Mouse (Mus musculus) C2C12 (cell line): ENCODE results near the gene Ano10.

Experiments used
- CTCF ChIP-seq: IDR thresholded peaks from one replicate; pipeline ENCODE4 v1.5.1; 2011; ENCODE audit not compliant: control insufficient read depth, insufficient read depth, insufficient read length
- USF1 ChIP-seq: IDR thresholded peaks from one replicate; pipeline ENCODE4 v1.6.1; 2011; ENCODE audit warnings: low read depth, mild to moderate bottlenecking, control low read depth, moderate library complexity

- no peak for TF ChIP-seq CTCF
- no peak for TF ChIP-seq USF1
These were observed 85.9 kb downstream of the Ano10 start for GRCm38 (mm10) chr9:122208311-122208710.
